Mouse (Mus musculus) ovary, adult 18-20 months (tissue): Measurements from ENCODE around the gene Sart3.
A peak's percentile ranks its signal among the peaks of the same experiment; 100 is the strongest.
"Not testable (repeated sequence)": the region's sequence is repeated elsewhere in the genome, so short reads cannot be mapped to it uniquely, and the experiment has no call there.

ENCODE experiments used
- DNase-seq: peaks from one replicate; pipeline ENCODE4 v3.0.0; 2022; ENCODE audit warnings: low spot score, mixed read lengths

Gene Sart3

DNA sequence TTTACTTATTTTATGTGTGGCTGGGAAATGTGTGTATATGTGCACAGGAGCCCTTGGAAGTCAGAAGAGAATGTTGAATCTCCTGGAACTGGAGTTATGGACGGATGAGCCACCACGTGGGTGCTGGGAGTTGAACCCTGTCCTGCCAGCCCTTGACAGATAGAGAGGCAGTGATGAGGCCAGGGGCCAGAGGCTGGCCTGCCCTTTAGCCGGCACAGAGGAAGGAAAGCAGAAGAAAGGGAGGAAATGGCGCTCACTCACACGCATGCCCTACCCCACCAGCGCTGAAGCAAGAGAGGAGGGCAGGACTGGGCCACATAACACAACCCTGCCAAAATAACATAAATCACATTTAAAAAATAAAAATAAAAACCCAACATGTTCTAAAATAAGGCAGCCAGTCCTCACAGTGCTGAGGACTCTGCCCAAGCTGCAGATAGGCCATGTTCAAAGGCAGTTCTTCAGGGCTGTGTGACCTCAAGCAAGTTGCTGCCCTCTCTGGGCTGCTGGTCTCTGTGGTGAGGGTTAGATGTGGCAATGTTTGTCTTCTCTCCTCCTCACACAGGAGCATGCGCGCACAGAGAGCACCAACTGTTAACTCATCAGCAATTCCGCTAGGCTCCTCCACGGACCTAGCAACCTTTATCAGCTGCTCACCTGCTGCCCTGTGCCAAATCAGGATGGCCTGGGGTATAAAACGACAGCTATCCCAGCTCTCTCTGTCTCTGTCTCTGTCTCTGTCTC, 18.3 kb upstream of the Sart3 start:
- no peak for DNase-seq

DNA sequence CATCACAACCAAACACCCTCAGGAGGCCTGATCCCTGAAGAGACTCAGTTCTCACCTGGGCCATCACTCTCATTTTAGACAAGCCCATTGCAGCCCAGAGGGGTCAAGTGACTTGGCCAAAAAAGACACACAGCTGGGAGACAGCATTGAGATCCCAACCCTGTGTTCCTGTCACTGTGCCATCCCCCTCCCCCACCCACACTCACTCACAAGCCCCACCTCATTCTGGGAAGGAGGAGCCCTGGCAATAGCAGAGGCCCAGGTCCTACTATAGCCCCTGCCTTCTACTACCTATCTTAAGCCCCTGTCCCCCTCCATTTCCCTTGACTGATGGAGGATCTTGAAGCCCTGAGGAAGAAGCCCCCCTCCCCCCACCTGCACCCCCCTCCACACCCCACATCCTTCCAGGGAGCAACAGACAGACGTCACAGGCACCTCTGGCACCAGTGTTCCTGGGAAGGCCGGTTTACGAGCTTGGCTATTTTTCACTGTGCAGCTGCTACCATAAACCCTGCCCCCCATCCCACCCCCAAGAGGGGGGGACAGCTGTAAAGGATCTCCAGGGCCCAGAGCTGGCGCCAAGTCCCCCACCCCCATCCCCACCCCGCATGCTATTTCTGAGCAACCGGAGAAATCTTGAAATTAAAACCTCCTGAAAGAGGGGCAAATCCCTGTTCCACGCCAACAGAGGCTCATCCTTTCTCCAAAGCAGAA, 16.9 kb upstream of the Sart3 start:
- DNase-seq = no peak

GRCm38 (mm10) chr5:113788645-113789044, 16.3 kb upstream of the Sart3 start:
- DNase-seq = no peak

- no peak for DNase-seq
Measured at GRCm38 (mm10) chr5:113786985-113787384, 14.7 kb upstream of the Sart3 start.

DNA sequence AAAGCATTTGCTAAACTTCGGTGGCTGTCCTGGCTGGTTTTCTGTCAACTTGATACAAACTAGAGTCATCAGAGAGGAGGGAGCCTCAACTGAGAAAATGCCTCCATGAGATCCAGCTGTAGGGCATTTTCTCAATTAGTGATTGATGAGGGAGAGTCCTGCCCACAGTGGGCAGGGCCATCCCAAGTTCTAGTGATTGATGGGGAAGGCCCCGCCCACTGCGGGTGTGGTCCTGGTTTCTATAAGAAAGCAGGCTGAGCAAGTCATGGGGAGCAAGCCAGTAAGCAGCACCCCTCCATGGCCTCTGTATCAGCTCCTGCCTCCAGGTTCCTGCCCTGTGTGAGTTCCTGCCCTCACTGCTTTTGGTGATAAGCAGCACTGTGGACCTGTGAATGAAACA, 11.8 kb upstream of the Sart3 start:
- DNase-seq = not testable (repeated sequence)

- peak; percentile 42 for DNase-seq
Measured at GRCm38 (mm10) chr5:113783581-113784001, 11.3 kb upstream of the Sart3 start.

DNA sequence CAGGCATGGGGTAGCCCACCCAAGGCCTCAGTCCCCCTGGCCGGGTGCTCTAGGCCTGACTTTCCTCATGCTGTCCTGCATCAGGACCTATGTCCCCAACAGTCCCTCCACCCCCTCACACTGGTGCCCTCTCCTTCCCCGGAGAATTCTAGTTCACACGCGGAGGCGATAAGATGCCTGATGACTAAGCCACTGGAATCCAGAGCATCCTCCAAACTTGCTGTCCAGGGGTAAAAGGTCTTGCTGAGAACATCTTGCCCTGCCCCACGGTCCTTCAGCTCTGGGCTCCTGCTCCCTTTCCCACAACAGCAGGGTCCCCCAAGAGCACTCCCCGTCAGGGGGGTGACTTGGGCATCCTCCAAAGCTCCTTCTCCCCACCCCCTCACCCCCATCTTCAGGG, 10.3 kb upstream of the Sart3 start:
- DNase-seq = no peak

- DNase-seq = no peak
Measured at GRCm38 (mm10) chr5:113781875-113782274, 9.6 kb upstream of the Sart3 start.

DNA sequence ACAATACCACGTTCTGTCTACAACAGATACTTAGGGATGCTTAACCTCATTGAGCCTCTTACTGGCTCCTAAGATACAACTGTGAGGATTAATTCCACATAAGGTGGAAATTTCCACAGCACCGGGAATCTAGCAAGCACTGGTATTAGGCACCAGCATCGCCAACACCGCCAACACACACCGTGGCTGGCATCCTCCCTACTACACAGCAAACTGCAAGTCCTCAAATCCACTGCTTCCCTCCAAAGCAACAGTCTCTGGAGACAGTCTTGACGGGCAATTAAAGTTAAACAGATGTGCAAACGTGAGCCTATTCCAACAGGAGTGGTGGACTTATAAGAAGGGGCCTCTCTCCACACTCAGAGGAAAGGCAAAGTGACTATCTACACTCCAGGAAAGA, 8.9 kb upstream of the Sart3 start:
- DNase-seq = no peak

DNA sequence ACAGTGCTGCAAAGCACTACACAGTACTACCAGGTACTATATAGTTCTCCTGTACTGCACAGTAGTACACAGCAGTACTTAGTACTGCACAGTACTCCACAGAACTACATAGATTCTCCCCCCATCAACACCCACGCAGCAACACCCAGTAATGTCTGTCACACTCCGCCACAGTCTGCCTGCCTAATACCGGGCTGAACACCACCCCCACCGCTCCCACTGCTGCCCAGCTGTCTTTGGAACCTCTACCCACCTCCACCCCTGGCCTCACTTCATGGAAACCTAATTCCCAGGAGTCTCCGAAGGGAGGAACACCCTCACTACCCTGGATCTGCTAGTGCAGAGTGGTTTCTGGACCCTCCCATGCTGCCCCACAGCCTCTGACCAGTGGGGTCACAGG, 8.5 kb upstream of the Sart3 start:
- no peak for DNase-seq

GRCm38 (mm10) chr5:113780082-113780752, 7.9 kb upstream of the Sart3 start:
- DNase-seq = no peak

DNA sequence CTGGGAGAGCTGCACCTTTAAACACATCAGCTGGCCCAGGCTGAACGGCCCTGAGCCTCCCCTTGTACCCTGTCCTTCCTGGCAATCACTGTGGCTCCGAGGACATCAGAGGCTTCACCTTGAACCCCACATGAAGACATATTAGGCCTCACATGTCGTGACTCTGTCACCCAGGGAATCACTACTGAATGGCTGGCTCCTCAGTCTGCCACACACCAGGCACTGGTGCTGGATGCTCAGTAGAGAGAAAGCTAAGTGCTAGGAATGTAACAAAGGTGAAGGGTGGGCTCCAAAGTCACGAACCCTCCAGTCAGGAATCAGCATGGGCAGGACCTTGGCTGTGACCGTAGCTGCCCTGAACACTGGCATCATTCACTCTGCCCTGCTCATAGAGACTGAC, 7.3 kb upstream of the Sart3 start:
- no peak for DNase-seq

DNA sequence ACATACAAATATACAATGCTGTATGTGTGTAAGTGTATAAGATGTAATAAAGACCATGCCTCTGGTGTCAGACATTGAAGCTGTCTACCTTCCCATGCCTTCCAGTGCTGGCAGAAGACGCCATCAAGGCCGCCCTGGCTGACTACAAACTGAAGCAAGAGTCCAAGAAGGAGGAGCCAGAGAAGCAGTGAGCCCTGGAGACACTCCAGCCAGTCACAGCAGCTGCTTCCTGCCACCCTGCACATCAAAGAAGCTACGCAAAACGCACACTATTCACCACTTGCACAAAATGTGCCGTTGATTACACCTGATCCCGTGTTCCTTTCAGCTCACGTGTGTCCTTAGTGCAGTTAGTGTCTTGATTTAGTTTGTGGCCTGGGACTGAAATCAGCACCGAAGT, 5.4 kb upstream of the Sart3 start:
- DNase-seq = not testable (repeated sequence)

GRCm38 (mm10) chr5:113776896-113777226, 4.6 kb upstream of the Sart3 start:
- DNase-seq = no peak

DNA sequence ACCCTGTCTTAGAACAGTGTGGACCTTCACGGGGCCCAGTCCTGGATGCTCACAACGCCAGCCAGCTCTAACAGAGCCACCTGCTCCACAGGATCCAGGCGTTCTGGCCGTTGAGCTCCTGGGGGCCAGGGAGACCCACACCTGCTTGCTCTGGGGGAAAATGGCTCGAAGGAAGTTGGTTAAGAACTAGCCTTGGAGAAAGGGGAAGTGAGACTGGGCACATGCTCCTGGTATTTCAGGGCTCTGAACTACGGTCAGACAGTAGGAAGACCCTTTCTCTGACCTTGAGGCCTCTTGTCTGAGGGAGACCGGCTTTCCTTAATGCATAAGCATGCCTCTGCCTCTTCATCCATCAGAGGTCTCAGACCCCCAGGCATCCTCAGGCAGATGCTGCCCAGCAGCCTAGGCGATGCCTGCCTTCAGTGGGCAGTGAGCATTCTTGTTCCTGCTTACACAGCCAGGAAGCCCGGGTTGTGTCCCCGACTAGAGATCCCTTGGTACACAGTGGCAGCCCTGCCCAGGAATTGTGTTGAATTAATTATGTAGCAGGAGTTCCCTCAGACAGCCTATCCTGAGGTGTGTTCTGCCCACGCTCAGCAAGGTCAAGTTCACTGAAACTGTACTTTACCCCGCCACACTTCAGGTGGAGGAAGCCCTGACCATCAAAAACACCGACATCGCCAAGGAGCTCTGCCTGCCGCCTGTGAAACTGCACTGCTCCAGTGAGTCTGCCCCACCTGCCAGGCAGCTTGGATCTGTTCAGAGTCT, 4.0 kb upstream of the Sart3 start:
- DNase-seq = no peak

DNA sequence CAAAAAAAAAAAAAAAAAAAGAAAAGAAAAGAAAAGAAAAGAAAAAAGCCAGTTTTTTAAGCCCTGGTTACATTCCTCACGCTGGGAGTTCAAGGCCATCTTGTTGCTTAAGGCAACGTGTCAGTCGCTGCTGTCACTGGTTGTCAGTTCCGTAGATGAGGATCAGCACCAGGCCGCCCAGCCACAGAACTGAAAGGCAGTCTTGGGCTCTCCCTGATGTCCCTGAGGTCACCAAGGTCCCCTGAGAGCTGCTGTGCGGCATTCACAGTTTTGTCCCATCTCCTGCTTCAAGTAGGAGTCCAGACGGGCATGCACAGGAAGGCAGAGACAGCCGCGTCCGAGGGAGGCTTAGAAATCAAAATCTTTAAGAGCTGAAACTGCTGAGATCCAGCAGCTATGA, 3.3 kb upstream of the Sart3 start:
- no peak for DNase-seq

DNA sequence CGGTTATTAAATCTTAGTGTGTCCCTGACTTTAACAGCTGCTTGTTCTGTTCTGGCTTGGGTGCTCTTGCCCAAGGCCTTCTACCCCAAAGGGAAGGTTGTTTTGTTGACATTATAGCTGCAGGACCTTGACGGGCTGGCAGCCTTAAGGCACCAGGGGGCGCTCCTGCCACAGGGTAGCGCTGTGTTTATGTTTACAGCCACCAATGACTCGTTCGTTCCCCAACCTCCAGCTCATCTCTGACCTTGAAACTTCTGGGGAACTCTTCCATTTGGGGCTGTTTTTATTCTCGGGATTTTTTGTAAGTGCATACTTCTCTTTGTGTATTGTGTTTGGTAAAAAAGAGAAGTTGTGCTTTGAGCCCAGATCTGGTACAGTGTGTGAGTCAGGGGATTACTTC, 1.4 kb upstream of the Sart3 start:
- DNase-seq = peak; percentile 90

- DNase-seq = no peak
Measured at GRCm38 (mm10) chr5:113772905-113773519, 702 bp upstream of the Sart3 start.

GRCm38 (mm10) chr5:113771213-113772162, 822 bp downstream of the Sart3 start:
- peak; percentile 77 for DNase-seq

GRCm38 (mm10) chr5:113768806-113769205, 3.5 kb downstream of the Sart3 start:
- no peak for DNase-seq
